Mouse (Mus musculus) stomach, postnatal 0 days (tissue): ENCODE measurements around the gene Tm6sf2. TPM values are rescaled to one million over a fixed set of nuclear protein-coding genes. Genes with fewer than 3 reads are reported as not detected.
"Not testable (repeated sequence)": the region's sequence is repeated elsewhere in the genome, so short reads cannot be mapped to it uniquely, and the experiment has no call there.

Experiments used
- ATAC-seq: fragments of 200-750 bp; cut with Nextera tagmentation; 2 replicates; pipeline ENCODE4 v1.8.0; 2017; ENCODE audit not compliant: low FRiP score, low TSS enrichment
- DNase-seq: peaks from one replicate; pipeline ENCODE4 v3.0.0-alpha.2; 2016; ENCODE audit warnings: low spot score
- H3K27ac ChIP-seq: fragments of 300-500 bp; sonication (generic); replicated peaks from 2 replicates; pipeline ENCODE4 v1.5.1; 2014; ENCODE audit warnings: mild to moderate bottlenecking, control low read depth
- H3K27me3 ChIP-seq: fragments of 300-500 bp; sonication (generic); 2 replicates; pipeline ENCODE4 v1.6.1; 2014; ENCODE audit warnings: low read length; ENCODE audit not compliant: control insufficient read depth, insufficient read depth
- H3K36me3 ChIP-seq: fragments of 300-500 bp; sonication (generic); 2 replicates; pipeline ENCODE4 v1.6.1; 2014; ENCODE audit warnings: low read length, mixed read lengths; ENCODE audit not compliant: control insufficient read depth, insufficient read depth
- H3K4me1 ChIP-seq: fragments of 300-500 bp; sonication (generic); replicated peaks from 2 replicates; pipeline ENCODE4 v1.6.1; 2014; ENCODE audit warnings: antibody characterized with exemption; ENCODE audit not compliant: control insufficient read depth, insufficient read depth
- H3K4me2 ChIP-seq: fragments of 300-500 bp; sonication (generic); replicated peaks from 2 replicates; pipeline ENCODE4 v1.6.1; 2014; ENCODE audit warnings: low read depth, mild to moderate bottlenecking, control low read depth, moderate library complexity
- H3K4me3 ChIP-seq: fragments of 300-500 bp; sonication (generic); 2 replicates; pipeline ENCODE4 v1.5.1; 2014; ENCODE audit warnings: low read depth, low read length, control low read depth
- H3K9ac ChIP-seq: fragments of 300-500 bp; sonication (generic); 2 replicates; pipeline ENCODE4 v1.6.1; 2014; ENCODE audit warnings: mild to moderate bottlenecking, low read length, control low read depth, mixed read lengths
- H3K9me3 ChIP-seq: fragments of 300-500 bp; sonication (generic); 2 replicates; pipeline ENCODE4 v1.6.1; 2016; ENCODE audit warnings: low read length; ENCODE audit not compliant: control insufficient read depth
- CTCF ChIP-seq: IDR thresholded peaks from 2 replicates; pipeline ENCODE4 v1.5.1; 2016; ENCODE audit warnings: antibody characterized with exemption, low read depth, mild to moderate bottlenecking, moderate library complexity
- EP300 ChIP-seq: optimal IDR thresholded peaks from 2 replicates; pipeline ENCODE3; 2016; ENCODE audit warnings: antibody characterized with exemption
- WGBS: fragments of 180-500 bp; shearing (Covaris S2); extraction: QIAGEN DNeasy Blood & Tissue Kit; methylation state at CpG from one replicate; pipeline ENCODE4 v1.1.7; 2014; 5-methylcytosine and 5-hydroxymethylcytosine counted together
- polyA plus RNA-seq: library from polyadenylated mRNA; unstranded; fragments of >200 nt; fragmentation: Nextera tagmentation; extraction: Ambion mirVana; gene quantifications from 2 replicates; pipeline ENCODE4 v1.2.1, GENCODE M21; 2015

Tm6sf2 gene
- polyA plus RNA-seq, 1 experiment from 2014 or later: 1.5 TPM

DNA sequence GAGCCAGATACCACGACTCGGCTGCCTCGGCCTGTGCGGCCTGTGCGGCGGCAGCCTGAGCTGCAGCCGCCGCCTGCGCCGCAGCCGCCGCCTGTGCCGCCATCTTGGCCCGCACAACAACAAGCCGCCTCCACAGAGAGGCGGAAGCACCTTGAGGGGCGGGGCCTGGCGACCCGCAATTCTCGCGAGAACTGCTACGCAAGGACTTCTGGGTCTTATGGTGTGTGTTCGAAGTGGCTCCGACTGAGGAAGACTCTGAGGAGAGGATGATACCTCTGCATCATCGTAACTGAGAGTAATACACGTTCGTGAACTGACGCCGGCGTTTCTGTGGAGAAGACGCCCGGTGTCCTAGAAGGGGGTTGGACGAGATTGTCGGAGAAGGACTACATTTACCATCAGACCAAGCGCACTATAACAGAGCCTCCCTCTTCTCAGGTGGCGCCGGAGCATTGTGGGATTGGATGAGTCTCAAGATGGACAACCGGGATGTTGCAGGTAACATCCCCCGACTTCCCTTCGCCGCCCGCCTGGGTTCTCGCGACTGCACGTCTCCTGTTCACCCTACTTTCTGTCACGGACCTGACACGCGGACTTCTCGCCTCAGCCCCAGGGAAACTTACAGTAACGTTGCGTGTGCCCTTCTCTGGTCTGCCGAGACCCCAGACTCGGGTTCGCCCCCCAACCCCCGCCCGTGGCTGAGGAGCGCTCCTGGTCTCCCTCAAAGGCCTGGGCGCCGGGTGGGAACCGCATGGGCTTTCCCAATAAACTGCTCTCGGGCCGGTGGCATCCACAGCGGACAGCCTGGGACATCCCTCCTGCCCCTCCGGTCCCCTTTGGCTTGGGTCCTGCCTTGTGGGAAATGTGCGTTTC is 29.9 kb upstream of the Tm6sf2 start, which contains the start of the genes Mau2 and Sugp1:
Gene Mau2, minus strand, starts transcription at position 152 of the 873 bp plus-strand sequence.
Gene Sugp1, plus strand, starts transcription at position 231 of the 873 bp plus-strand sequence.
- peaks cover 5% of the 10 kb centered on the region; the same call in 1 of the 2 replicates for H3K4me1 ChIP-seq
- no peaks in the 10 kb centered on the region for H3K36me3 ChIP-seq
- DNase-seq: peak; percentile 96
- peak; percentile 95 for ATAC-seq
- WGBS: under 1% methylated on average over 65 of the region's 65 CpGs
- peak within 1 kb of the TSS; percentile 100 for H3K4me3 ChIP-seq
- H3K27me3 ChIP-seq: no peaks in the 10 kb centered on the region
- peak within 1 kb of the TSS; percentile 86 for H3K27ac ChIP-seq
- peak; percentile 97 for TF ChIP-seq EP300
- no peak for TF ChIP-seq CTCF
- H3K9me3 ChIP-seq: no peaks in the 10 kb centered on the region
- H3K4me2 ChIP-seq: peak within 1 kb of the TSS; percentile 99
- peak within 1 kb of the TSS; percentile 99 for H3K9ac ChIP-seq

DNA sequence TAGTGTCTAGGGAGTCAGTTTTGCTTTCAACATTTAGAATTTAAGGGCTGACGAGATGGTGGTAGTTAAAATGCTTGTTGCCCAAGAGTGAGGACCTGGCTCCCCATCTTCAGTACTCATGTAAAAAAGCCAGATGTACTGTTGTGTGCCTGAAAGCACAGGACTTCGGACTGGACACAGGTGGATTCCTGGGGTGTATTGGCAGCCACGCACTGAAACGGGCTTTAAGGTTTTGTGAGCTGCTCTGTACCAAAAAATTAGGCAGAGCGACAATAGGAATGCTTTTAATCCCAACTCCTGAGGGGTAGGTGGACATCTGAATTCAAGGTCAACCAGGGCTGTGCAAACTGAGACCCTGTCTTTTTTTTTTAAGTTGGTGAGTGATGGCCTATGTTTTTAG is 28.7 kb upstream of the Tm6sf2 start:
- WGBS: 90% methylated on average over 5 of the region's 5 CpGs
- no peak for TF ChIP-seq CTCF
- TF ChIP-seq EP300: no peak
- no peaks in the 10 kb centered on the region for H3K9me3 ChIP-seq
- 0 out of 2 replicates have a peak overlapping the region, but pooled peaks have one; percentile 100 for H3K4me3 ChIP-seq
- H3K27me3 ChIP-seq: no peaks in the 10 kb centered on the region
- H3K4me1 ChIP-seq: peaks cover 5% of the 10 kb centered on the region; the same call in 1 of the 2 replicates
- DNase-seq (no peak), ATAC-seq (no peak)
- H3K36me3 ChIP-seq: no peaks in the 10 kb centered on the region
- no peak overlapping the region for H3K27ac ChIP-seq
- H3K4me2 ChIP-seq: peak overlapping the region; percentile 99
- H3K9ac ChIP-seq: peak overlapping the region; percentile 99

- H3K4me2 ChIP-seq: no peak overlapping the region
- TF ChIP-seq EP300 (no peak), CTCF (no peak)
- H3K4me3 ChIP-seq: no peak overlapping the region
- H3K9ac ChIP-seq: no peak overlapping the region
- H3K36me3 ChIP-seq: peaks cover 9% of the 10 kb centered on the region
- H3K9me3 ChIP-seq: no peaks in the 10 kb centered on the region
- H3K4me1 ChIP-seq: no peaks in the 10 kb centered on the region
- H3K27ac ChIP-seq: no peak overlapping the region
- no peak for ATAC-seq
- no peaks in the 10 kb centered on the region for H3K27me3 ChIP-seq
- no peak for DNase-seq
Measured at GRCm38 (mm10) chr8:70049662-70050061, 23.1 kb upstream of the Tm6sf2 start.

DNA sequence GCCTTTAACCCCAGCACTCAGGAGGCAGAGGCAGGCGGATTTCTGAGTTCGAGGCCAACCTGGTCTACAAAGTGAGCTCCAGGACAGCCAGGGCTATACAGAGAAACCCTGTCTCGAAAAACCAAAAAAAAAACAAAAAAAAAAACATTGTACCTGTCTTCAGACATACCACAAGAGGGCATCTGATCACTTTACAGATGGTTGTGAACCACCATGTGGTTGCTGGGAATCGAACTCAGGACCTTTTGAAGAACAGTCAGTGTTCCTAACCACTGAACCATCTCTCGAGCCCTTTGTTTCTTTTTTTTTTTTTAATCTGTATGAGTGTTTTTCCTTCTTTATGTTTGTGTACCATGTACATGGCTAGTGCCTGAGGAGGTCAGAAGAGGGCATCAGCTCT is 22.3 kb upstream of the Tm6sf2 start:
- not testable (repeated sequence) for H3K4me2 ChIP-seq, H3K27ac ChIP-seq, H3K9ac ChIP-seq, ATAC-seq, DNase-seq, H3K4me1 ChIP-seq, H3K9me3 ChIP-seq, H3K4me3 ChIP-seq, H3K27me3 ChIP-seq
- peaks cover 12% of the 10 kb centered on the region for H3K36me3 ChIP-seq
- 96% methylated on average over 5 of the region's 5 CpGs for WGBS

GRCm38 (mm10) chr8:70057721-70058120 is 15.0 kb upstream of the Tm6sf2 start:
- Histone ChIP-seq H3K4me1 (no peaks in the 10 kb centered on the region), H3K27me3 (no peaks in the 10 kb centered on the region), H3K36me3 (peaks cover 35% of the 10 kb centered on the region), H3K4me2 (no peak overlapping the region), H3K27ac (no peak overlapping the region), H3K4me3 (no peak overlapping the region), H3K9me3 (no peaks in the 10 kb centered on the region), H3K9ac (no peak overlapping the region)
- ATAC-seq (no peak), DNase-seq (no peak)
- no peak for TF ChIP-seq CTCF
- TF ChIP-seq EP300: no peak
- WGBS: 63% methylated on average over 1 of the region's 1 CpGs

- Histone ChIP-seq H3K27me3 (no peaks in the 10 kb centered on the region), H3K4me1 (peaks cover 7% of the 10 kb centered on the region), H3K4me3 (no peak overlapping the region), H3K9me3 (no peaks in the 10 kb centered on the region), H3K4me2 (peak overlapping the region; percentile 54; the same call in 1 of the 2 replicates), H3K9ac (no peak overlapping the region), H3K27ac (no peak overlapping the region), H3K36me3 (peaks cover 6% of the 10 kb centered on the region; the same call in 1 of the 2 replicates)
- no peak for DNase-seq
- WGBS: 67% methylated on average over 2 of the region's 2 CpGs
- ATAC-seq: peak; percentile 21; the same call in 1 of the 2 replicates
- TF ChIP-seq CTCF (no peak), EP300 (no peak)
Measured at GRCm38 (mm10) chr8:70071836-70072440, 786 bp upstream of the Tm6sf2 start.
